Mouse (Mus musculus): ENCODE data around the gene Tmem232. TPM values are rescaled to one million over a fixed set of nuclear protein-coding genes. Genes with fewer than 3 reads are reported as not detected.
A peak's percentile ranks its signal among the peaks of the same experiment; 100 is the strongest.

Tmem232 gene
- polyA plus RNA-seq, 1 experiment from 2014 or later = not detected

DNA sequence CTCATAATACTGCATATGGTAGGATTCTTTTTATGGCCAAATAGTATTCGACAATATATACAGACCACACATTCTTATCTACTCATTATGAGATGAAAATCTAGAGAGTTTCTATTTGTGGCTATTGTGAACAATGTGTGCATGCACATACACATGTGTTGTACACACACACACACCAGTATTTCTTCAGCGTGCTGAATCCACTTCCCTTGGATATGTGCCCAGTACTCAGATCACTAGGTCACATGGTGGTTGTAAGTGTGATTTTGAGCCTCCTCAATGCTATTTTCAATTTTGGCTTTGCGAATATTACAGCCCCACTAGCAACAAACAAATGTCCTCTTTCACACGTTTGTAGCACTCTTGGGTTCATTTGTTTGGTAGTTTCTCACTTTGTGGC lies 200.6 kb downstream of the Tmem232 start:
- no peak for TF ChIP-seq CTCF (IDR thresholded peaks at IDR 0.05; ENCODE audit: low read depth)
- no peaks in the 10 kb centered on the region for H3K27me3 ChIP-seq (ENCODE audit: insufficient read depth, low read length)
- peak; percentile 62 for DNase-seq
- no peak overlapping the region for H3K4me2 ChIP-seq
- no peaks in the 10 kb centered on the region for H3K9me3 ChIP-seq (ENCODE audit: low read depth, low read length)
- ATAC-seq (ENCODE audit: insufficient read depth) = peak; percentile 49; the same call in 1 of the 2 replicates
- no peak overlapping the region for H3K27ac ChIP-seq (ENCODE audit: low read depth)
- no peak overlapping the region for H3K9ac ChIP-seq
- no peaks in the 10 kb centered on the region for H3K4me1 ChIP-seq (ENCODE audit: insufficient read depth)
- H3K4me3 ChIP-seq (ENCODE audit: low read depth, low read length) = no peak overlapping the region
- no peaks in the 10 kb centered on the region for H3K36me3 ChIP-seq (ENCODE audit: insufficient read depth)
- 51% methylated on average over 4 of the region's 4 CpGs for WGBS

- no peak for DNase-seq
- 80% methylated on average over 8 of the region's 8 CpGs for WGBS
- Histone ChIP-seq H3K4me2 (no peak overlapping the region), H3K4me1 (ENCODE audit: insufficient read depth) (no peaks in the 10 kb centered on the region), H3K27ac (ENCODE audit: low read depth) (no peak overlapping the region), H3K9me3 (ENCODE audit: low read depth, low read length) (no peaks in the 10 kb centered on the region), H3K27me3 (ENCODE audit: insufficient read depth, low read length) (no peaks in the 10 kb centered on the region), H3K36me3 (ENCODE audit: insufficient read depth) (no peaks in the 10 kb centered on the region), H3K9ac (no peak overlapping the region), H3K4me3 (ENCODE audit: low read depth, low read length) (no peak overlapping the region)
- no peak for ATAC-seq (ENCODE audit: insufficient read depth)
- no peak for TF ChIP-seq CTCF (IDR thresholded peaks at IDR 0.05; ENCODE audit: low read depth)
Observed at GRCm38 (mm10) chr17:65330759-65331158, 209.8 kb downstream of the Tmem232 start.

DNA sequence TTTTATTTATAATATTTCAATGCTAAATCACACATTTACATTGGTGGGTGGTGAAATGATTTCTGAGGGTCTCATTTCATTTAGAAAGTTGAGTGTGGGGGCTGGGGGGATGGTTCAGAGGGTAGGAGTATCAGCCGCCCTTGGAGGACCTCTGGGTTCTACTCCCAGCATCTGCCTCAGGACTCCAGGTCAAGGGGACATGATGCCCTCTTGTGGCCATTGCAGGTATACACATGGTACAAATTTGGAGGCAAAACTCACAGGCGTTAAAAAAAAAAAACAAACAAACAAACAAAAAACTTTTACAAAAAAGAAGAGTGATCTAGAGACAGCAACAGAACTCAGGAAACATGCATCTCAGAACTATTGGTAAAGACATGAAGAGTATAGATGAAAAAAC lies 215.3 kb downstream of the Tmem232 start:
- no peak for ATAC-seq (ENCODE audit: insufficient read depth)
- Histone ChIP-seq H3K36me3 (ENCODE audit: insufficient read depth) (no peaks in the 10 kb centered on the region), H3K27me3 (ENCODE audit: insufficient read depth, low read length) (no peaks in the 10 kb centered on the region), H3K4me2 (no peak overlapping the region), H3K4me3 (ENCODE audit: low read depth, low read length) (no peak overlapping the region), H3K9ac (no peak overlapping the region), H3K4me1 (ENCODE audit: insufficient read depth) (no peaks in the 10 kb centered on the region), H3K9me3 (ENCODE audit: low read depth, low read length) (no peaks in the 10 kb centered on the region), H3K27ac (ENCODE audit: low read depth) (no peak overlapping the region)
- TF ChIP-seq CTCF (IDR thresholded peaks at IDR 0.05; ENCODE audit: low read depth) = peak; percentile 75
- 16% methylated on average over 2 of the region's 2 CpGs for WGBS
- peak; percentile 72 for DNase-seq

DNA sequence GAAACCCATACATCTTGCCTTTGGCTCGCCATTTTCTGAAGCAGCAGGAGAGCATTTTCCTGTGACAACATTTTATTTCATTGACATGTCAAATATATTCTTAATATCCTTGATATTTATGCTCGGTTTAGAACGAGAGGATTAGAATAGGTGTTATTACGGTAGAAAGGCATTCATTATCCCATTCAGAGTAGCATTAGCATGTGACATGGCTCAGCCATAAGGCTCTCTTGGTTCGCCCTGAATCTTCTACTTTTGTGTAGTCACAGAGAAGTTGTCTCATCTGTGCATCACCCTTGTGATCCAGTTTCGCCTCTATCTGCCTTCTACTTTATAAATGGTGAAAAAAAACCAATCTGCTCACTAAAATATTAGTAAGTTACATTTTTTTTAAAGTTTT lies 220.0 kb downstream of the Tmem232 start:
- Histone ChIP-seq H3K4me1 (ENCODE audit: insufficient read depth) (no peaks in the 10 kb centered on the region), H3K9ac (no peak overlapping the region), H3K27me3 (ENCODE audit: insufficient read depth, low read length) (no peaks in the 10 kb centered on the region), H3K4me3 (ENCODE audit: low read depth, low read length) (no peak overlapping the region), H3K27ac (ENCODE audit: low read depth) (no peak overlapping the region), H3K36me3 (ENCODE audit: insufficient read depth) (no peaks in the 10 kb centered on the region), H3K4me2 (no peak overlapping the region), H3K9me3 (ENCODE audit: low read depth, low read length) (no peaks in the 10 kb centered on the region)
- 84% methylated on average over 6 of the region's 6 CpGs for WGBS
- ATAC-seq (ENCODE audit: insufficient read depth) = no peak
- no peak for TF ChIP-seq CTCF (IDR thresholded peaks at IDR 0.05; ENCODE audit: low read depth)
- no peak for DNase-seq

- Histone ChIP-seq H3K36me3 (ENCODE audit: insufficient read depth) (no peaks in the 10 kb centered on the region), H3K27ac (ENCODE audit: low read depth) (no peak overlapping the region), H3K4me3 (ENCODE audit: low read depth, low read length) (no peak overlapping the region), H3K4me1 (ENCODE audit: insufficient read depth) (no peaks in the 10 kb centered on the region), H3K4me2 (no peak overlapping the region), H3K27me3 (ENCODE audit: insufficient read depth, low read length) (no peaks in the 10 kb centered on the region), H3K9me3 (ENCODE audit: low read depth, low read length) (no peaks in the 10 kb centered on the region), H3K9ac (no peak overlapping the region)
- DNase-seq (no peak), ATAC-seq (ENCODE audit: insufficient read depth) (no peak)
- no peak for TF ChIP-seq CTCF (IDR thresholded peaks at IDR 0.05; ENCODE audit: low read depth)
Observed at GRCm38 (mm10) chr17:65299946-65300345, 240.6 kb downstream of the Tmem232 start.

DNA sequence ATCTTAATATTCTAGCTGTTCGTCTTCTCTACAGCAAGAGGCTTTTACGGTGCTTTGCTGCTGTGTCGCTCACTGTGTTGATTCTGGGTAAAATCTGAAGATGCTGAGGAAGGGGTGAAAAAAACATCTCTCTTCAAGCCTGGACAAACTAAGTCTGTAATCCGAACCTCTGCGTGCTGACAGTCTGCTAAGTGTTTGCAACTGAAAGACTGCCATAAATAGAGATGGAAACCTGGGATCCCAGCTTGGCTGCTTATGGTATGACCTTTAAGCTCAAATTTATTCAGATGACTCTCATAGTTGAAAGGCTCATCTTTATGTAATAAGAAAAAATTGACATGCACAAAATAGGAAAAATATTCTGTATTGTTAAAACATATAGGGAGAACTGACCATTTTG lies 242.8 kb downstream of the Tmem232 start:
- H3K27me3 ChIP-seq (ENCODE audit: insufficient read depth, low read length) = no peaks in the 10 kb centered on the region
- 69% methylated on average over 5 of the region's 5 CpGs for WGBS
- DNase-seq (no peak), ATAC-seq (ENCODE audit: insufficient read depth) (no peak)
- H3K4me3 ChIP-seq (ENCODE audit: low read depth, low read length) = no peak overlapping the region
- H3K4me1 ChIP-seq (ENCODE audit: insufficient read depth) = no peaks in the 10 kb centered on the region
- H3K27ac ChIP-seq (ENCODE audit: low read depth) = no peak overlapping the region
- H3K9me3 ChIP-seq (ENCODE audit: low read depth, low read length) = no peaks in the 10 kb centered on the region
- H3K9ac ChIP-seq = no peak overlapping the region
- no peak for TF ChIP-seq CTCF (IDR thresholded peaks at IDR 0.05; ENCODE audit: low read depth)
- H3K36me3 ChIP-seq (ENCODE audit: insufficient read depth) = no peaks in the 10 kb centered on the region
- H3K4me2 ChIP-seq = no peak overlapping the region

- H3K9me3 ChIP-seq (ENCODE audit: low read depth, low read length) = no peaks in the 10 kb centered on the region
- no peaks in the 10 kb centered on the region for H3K36me3 ChIP-seq (ENCODE audit: insufficient read depth)
- H3K27ac ChIP-seq (ENCODE audit: low read depth) = no peak overlapping the region
- peak; percentile 44 for DNase-seq
- WGBS = 53% methylated on average over 2 of the region's 2 CpGs
- no peaks in the 10 kb centered on the region for H3K4me1 ChIP-seq (ENCODE audit: insufficient read depth)
- no peak overlapping the region for H3K4me3 ChIP-seq (ENCODE audit: low read depth, low read length)
- TF ChIP-seq CTCF (IDR thresholded peaks at IDR 0.05; ENCODE audit: low read depth) = peak; percentile 54
- H3K27me3 ChIP-seq (ENCODE audit: insufficient read depth, low read length) = no peaks in the 10 kb centered on the region
- no peak overlapping the region for H3K4me2 ChIP-seq
- no peak overlapping the region for H3K9ac ChIP-seq
- ATAC-seq (ENCODE audit: insufficient read depth) = no peak
Observed at GRCm38 (mm10) chr17:65252160-65252559, 288.4 kb downstream of the Tmem232 start.

DNA sequence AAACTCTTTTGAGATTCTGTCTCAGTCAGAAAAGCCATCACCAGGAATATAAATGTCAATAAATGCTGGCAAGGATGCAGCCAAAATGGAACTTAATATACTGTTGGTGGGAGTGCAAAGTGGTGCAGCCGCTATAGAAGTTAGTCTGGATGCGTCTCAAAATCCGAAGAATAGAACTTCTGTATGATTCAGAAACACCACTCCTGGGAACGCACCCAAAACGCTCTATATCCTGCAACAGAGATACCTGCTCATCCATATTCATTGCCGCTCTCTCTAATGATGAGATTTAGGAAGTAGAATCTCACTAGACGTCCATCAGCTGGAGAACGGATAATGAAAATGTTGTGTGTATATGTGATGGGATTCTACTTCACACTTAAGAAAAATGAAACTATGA lies 290.3 kb downstream of the Tmem232 start:
- H3K4me1 ChIP-seq (ENCODE audit: insufficient read depth) = no peaks in the 10 kb centered on the region
- H3K4me3 ChIP-seq (ENCODE audit: low read depth, low read length) = no peak overlapping the region
- TF ChIP-seq CTCF (IDR thresholded peaks at IDR 0.05; ENCODE audit: low read depth) = no peak
- no peaks in the 10 kb centered on the region for H3K27me3 ChIP-seq (ENCODE audit: insufficient read depth, low read length)
- 88% methylated on average over 8 of the region's 8 CpGs for WGBS
- no peaks in the 10 kb centered on the region for H3K36me3 ChIP-seq (ENCODE audit: insufficient read depth)
- DNase-seq (no peak), ATAC-seq (ENCODE audit: insufficient read depth) (no peak)
- no peak overlapping the region for H3K27ac ChIP-seq (ENCODE audit: low read depth)
- H3K9ac ChIP-seq = no peak overlapping the region
- H3K4me2 ChIP-seq = no peak overlapping the region
- no peaks in the 10 kb centered on the region for H3K9me3 ChIP-seq (ENCODE audit: low read depth, low read length)
